Mouse (Mus musculus): ENCODE results near the gene Rhox2a. TPM values are rescaled to one million over a fixed set of nuclear protein-coding genes. Genes with fewer than 3 reads are reported as not detected.
"Not testable (repeated sequence)": the region's sequence is repeated elsewhere in the genome, so short reads cannot be mapped to it uniquely, and the experiment has no call there.

Rhox2a gene
- not detected for polyA plus RNA-seq (2017; shearing (Covaris generic))

- ATAC-seq, result not testable (repeated sequence)
These were observed at the start of gene Rhox2a for GRCm38 (mm10) chrX:37244676-37245075. Rhox2a (plus strand) TSS chrX:37244976.

GRCm38 (mm10) chrX:37198676-37199075 is 46.1 kb upstream of the Rhox2a start:
- ATAC-seq, result no peak

GRCm38 (mm10) chrX:37210941-37211340 is 33.8 kb upstream of the Rhox2a start, which contains the start of gene Gm9:
Gm9 (minus strand) TSS chrX:37211041.
- no peak for ATAC-seq

GRCm38 (mm10) chrX:37222158-37222557 is 22.6 kb upstream of the Rhox2a start, which contains the start of gene Rhox1:
Rhox1 (minus strand) TSS chrX:37222258.
- ATAC-seq, result not testable (repeated sequence)

GRCm38 (mm10) chrX:37249619-37250018 is 4.8 kb downstream of the Rhox2a start, which contains the start of gene Rhox3a:
Rhox3a (plus strand) TSS chrX:37249919.
- ATAC-seq, result not testable (repeated sequence)

- not testable (repeated sequence) for ATAC-seq
These were observed 20.3 kb downstream of the Rhox2a start, which contains the start of gene Rhox4a for GRCm38 (mm10) chrX:37265038-37265437. Rhox4a (plus strand) TSS chrX:37265338.

Other genes with a start within 250 kb of the Rhox2a start
- gene Sowahd, start 196.1 kb upstream of the Rhox2a start, polyA plus RNA-seq (2017; shearing (Covaris generic)), result not detected
- gene Rpl39, start 159.6 kb upstream of the Rhox2a start, polyA plus RNA-seq (2017; shearing (Covaris generic)), result 1,000 to 10,000 TPM in 1 of 2 experiments, 100 to 1,000 TPM in 1; 487 to 1,066 TPM
- 10 to 100 TPM; 34.4 to 38.5 TPM for gene Upf3b, start 134.7 kb upstream of the Rhox2a start, polyA plus RNA-seq (2017; shearing (Covaris generic))
- 10 to 100 TPM; 23.9 to 29.3 TPM for gene Nkap, start 118.2 kb upstream of the Rhox2a start, polyA plus RNA-seq (2017; shearing (Covaris generic))
- gene Akap14, start 76.1 kb upstream of the Rhox2a start, polyA plus RNA-seq (2017; shearing (Covaris generic)), result under 1 TPM in 1 of 2 experiments, not detected in 1; 0.30 TPM
- gene Ndufa1, start 53.8 kb upstream of the Rhox2a start, polyA plus RNA-seq (2017; shearing (Covaris generic)), result 100 to 1,000 TPM; 210 to 310 TPM
- 10 to 100 TPM; 14.2 to 14.8 TPM for gene Rnf113a1, start 53.7 kb upstream of the Rhox2a start, polyA plus RNA-seq (2017; shearing (Covaris generic))
- gene Gm9, start 33.9 kb upstream of the Rhox2a start, polyA plus RNA-seq (2017; shearing (Covaris generic)), result not detected
- under 1 TPM in 1 of 2 experiments, not detected in 1; 0.38 TPM for gene Rhox1, start 22.7 kb upstream of the Rhox2a start, polyA plus RNA-seq (2017; shearing (Covaris generic))
- gene Rhox3a, start 4.9 kb downstream of the Rhox2a start, polyA plus RNA-seq (2017; shearing (Covaris generic)), result not detected
- gene Rhox4a, start 20.4 kb downstream of the Rhox2a start, polyA plus RNA-seq (2017; shearing (Covaris generic)), result under 1 TPM in 1 of 2 experiments, not detected in 1; 0.33 TPM
- gene Rhox3a2, start 135.1 kb downstream of the Rhox2a start, polyA plus RNA-seq (2017; shearing (Covaris generic)), result not detected
- under 1 TPM in 1 of 2 experiments, not detected in 1; 0.77 TPM for gene Rhox4a2, start 145.9 kb downstream of the Rhox2a start, polyA plus RNA-seq (2017; shearing (Covaris generic))
- not detected for gene Rhox2b, start 167.1 kb downstream of the Rhox2a start, polyA plus RNA-seq (2017; shearing (Covaris generic))
- not detected for gene Rhox4b, start 187.5 kb downstream of the Rhox2a start, polyA plus RNA-seq (2017; shearing (Covaris generic))
- gene Rhox2c, start 208.7 kb downstream of the Rhox2a start, polyA plus RNA-seq (2017; shearing (Covaris generic)), result not detected
- gene Rhox3c, start 213.6 kb downstream of the Rhox2a start, polyA plus RNA-seq (2017; shearing (Covaris generic)), result not detected
- gene Rhox4c, start 235.4 kb downstream of the Rhox2a start, polyA plus RNA-seq (2017; shearing (Covaris generic)), result not detected
- not detected for gene Rhox2d, start 248.5 kb downstream of the Rhox2a start, polyA plus RNA-seq (2017; shearing (Covaris generic))

Measured in CD4-positive, CD25-positive, alpha-beta regulatory T cell, adult 4 months (primary cell).